Mouse (Mus musculus) MEL-GATA-1-ER (cell line): ENCODE data around the gene Zfp217.

Source experiments
- DNase-seq: peaks from one replicate; pipeline ENCODE4 v3.0.0-alpha.2; 2012; ENCODE audit warnings: low read depth; ENCODE audit errors: extremely low read depth

Zfp217 gene

GRCm38 (mm10) chr2:170159795-170160568 is 12.1 kb upstream of the Zfp217 start:
- DNase-seq = peak; percentile 66

- no peak for DNase-seq
Observed at GRCm38 (mm10) chr2:170158987-170159386, 11.1 kb upstream of the Zfp217 start.

- DNase-seq = peak; percentile 56
Observed at GRCm38 (mm10) chr2:170158251-170158650, 10.3 kb upstream of the Zfp217 start.

GRCm38 (mm10) chr2:170157280-170158200 is 9.6 kb upstream of the Zfp217 start:
- peak; percentile 83 for DNase-seq

GRCm38 (mm10) chr2:170155089-170155740 is 7.3 kb upstream of the Zfp217 start:
- DNase-seq = peak; percentile 92

GRCm38 (mm10) chr2:170154738-170155088 is 6.8 kb upstream of the Zfp217 start:
- no peak for DNase-seq

- no peak for DNase-seq
Observed at GRCm38 (mm10) chr2:170154301-170154721, 6.4 kb upstream of the Zfp217 start.

GRCm38 (mm10) chr2:170153421-170154271 is 5.7 kb upstream of the Zfp217 start:
- peak; percentile 89 for DNase-seq

GRCm38 (mm10) chr2:170152856-170153255 is 5.0 kb upstream of the Zfp217 start:
- peak; percentile 40 for DNase-seq

- DNase-seq = no peak
Observed at GRCm38 (mm10) chr2:170152036-170152686, 4.3 kb upstream of the Zfp217 start.

GRCm38 (mm10) chr2:170151470-170151869 is 3.6 kb upstream of the Zfp217 start:
- peak; percentile 96 for DNase-seq

GRCm38 (mm10) chr2:170148828-170149227 is 925 bp upstream of the Zfp217 start:
- peak; percentile 29 for DNase-seq

- no peak for DNase-seq
Observed at GRCm38 (mm10) chr2:170147170-170147569, 733 bp downstream of the Zfp217 start.

GRCm38 (mm10) chr2:170144343-170144742 is 3.6 kb downstream of the Zfp217 start:
- DNase-seq = peak; percentile 27

GRCm38 (mm10) chr2:170143861-170144260 is 4.0 kb downstream of the Zfp217 start:
- DNase-seq = no peak

- no peak for DNase-seq
Observed at GRCm38 (mm10) chr2:170142542-170142941, 5.4 kb downstream of the Zfp217 start.

GRCm38 (mm10) chr2:170141481-170141880 is 6.4 kb downstream of the Zfp217 start:
- no peak for DNase-seq

- no peak for DNase-seq
Observed at GRCm38 (mm10) chr2:170139411-170140046, 8.4 kb downstream of the Zfp217 start.

- DNase-seq = peak; percentile 58
Observed at GRCm38 (mm10) chr2:170136928-170137327, 11.0 kb downstream of the Zfp217 start.

GRCm38 (mm10) chr2:170135820-170136219 is 12.1 kb downstream of the Zfp217 start:
- DNase-seq = no peak
